Mouse (Mus musculus): ENCODE results near the gene Rpl13a.

- TF ChIP-seq FOSL1 (IDR thresholded peaks at IDR 0.05; ENCODE audit: insufficient read depth, low read length, poor library complexity, severe bottlenecking) (no peak), CTCF (IDR thresholded peaks at IDR 0.05; ENCODE audit: control insufficient read depth, insufficient read depth, insufficient read length) (no peak), MAX (IDR thresholded peaks at IDR 0.05) (no peak), MYOD1 (IDR thresholded peaks at IDR 0.05; ENCODE audit: control insufficient read depth, insufficient read length, low read depth) (no peak)
These were observed 25.0 kb upstream of the Rpl13a start for GRCm38 (mm10) chr7:45153586-45153985.
